Mouse (Mus musculus): Measurements from ENCODE around the gene Gm3415. TPM values are rescaled to one million over a fixed set of nuclear protein-coding genes. Genes with fewer than 3 reads are reported as not detected.
"Not testable (repeated sequence)": the region's sequence is repeated elsewhere in the genome, so short reads cannot be mapped to it uniquely, and the experiment has no call there.

Gm3415 gene
- polyA plus RNA-seq (2012; rRNA removed) = not detected in 2 replicates

DNA sequence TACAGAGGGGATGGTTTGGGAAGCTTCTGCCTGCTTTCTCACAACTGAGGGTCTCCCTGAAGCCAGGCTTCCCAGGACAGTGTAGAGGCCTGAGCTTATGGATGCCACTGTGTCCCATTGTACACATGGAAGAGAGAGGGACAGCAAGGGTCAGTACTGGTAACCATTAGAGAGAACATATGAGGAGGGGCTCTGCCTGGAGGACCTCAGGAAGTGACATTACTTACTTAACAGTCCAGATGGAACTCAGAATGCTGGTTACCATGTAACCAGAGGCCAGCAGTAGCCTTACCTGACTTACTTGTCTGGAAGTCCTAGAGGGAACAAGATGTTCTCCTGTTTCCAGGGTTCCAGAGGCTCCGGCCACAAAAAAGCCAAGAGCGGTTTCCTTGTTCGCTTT lies at the start of gene Gm3415:
TSS of gene Gm3415 (plus strand) at position 301 of the 400 bp plus-strand sequence.
- WGBS = no CpG with 5 or more reads among the region's 3 CpGs
- not testable (repeated sequence) for DNase-seq (ENCODE audit: low read depth, low spot score)

DNA sequence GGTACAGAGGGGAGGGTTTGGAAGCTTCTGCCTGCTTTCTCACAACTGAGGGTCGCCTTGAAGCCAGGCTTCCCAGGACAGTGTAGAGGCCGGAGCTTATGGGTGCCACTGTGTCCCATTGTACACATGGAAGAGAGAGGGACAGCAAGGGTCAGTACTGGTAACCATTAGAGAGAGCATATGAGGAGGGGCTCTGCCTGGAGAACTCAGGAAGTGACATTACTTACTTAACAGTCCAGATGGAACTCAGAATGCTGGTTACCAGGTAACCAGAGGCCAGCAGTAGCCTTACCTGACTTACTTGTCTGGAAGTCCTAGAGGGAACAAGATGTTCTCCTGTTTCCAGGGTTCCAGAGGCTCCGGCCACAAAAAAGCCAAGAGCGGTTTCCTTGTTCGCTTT lies 42.1 kb upstream of the Gm3415 start, which contains the start of gene Gm3402:
TSS of gene Gm3402 (plus strand) at position 301 of the 400 bp plus-strand sequence.
- 89% methylated on average over 2 of the region's 5 CpGs for whole genome bisulfite sequencing

DNA sequence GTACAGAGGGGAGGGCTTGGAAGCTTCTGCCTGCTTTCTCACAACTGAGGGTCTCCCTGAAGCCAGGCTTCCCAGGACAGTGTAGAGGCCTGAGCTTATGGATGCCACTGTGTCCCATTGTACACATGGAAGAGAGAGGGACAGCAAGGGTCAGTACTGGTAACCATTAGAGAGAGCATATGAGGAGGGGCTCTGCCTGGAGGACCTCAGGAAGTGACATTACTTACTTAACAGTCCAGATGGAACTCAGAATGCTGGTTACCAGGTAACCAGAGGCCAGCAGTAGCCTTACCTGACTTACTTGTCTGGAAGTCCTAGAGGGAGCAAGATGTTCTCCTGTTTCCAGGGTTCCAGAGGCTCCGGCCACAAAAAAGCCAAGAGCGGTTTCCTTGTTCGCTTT lies 30.4 kb upstream of the Gm3415 start, which contains the start of gene Gm3404:
TSS of gene Gm3404 (plus strand) at position 301 of the 400 bp plus-strand sequence.
- WGBS = 85% methylated on average over 3 of the region's 3 CpGs

More for the DNA sequence above, 42.1 kb upstream of the Gm3415 start, which contains the start of gene Gm3402:
- not testable (repeated sequence) for DNase-seq (ENCODE audit: low read depth, low spot score)

DNA sequence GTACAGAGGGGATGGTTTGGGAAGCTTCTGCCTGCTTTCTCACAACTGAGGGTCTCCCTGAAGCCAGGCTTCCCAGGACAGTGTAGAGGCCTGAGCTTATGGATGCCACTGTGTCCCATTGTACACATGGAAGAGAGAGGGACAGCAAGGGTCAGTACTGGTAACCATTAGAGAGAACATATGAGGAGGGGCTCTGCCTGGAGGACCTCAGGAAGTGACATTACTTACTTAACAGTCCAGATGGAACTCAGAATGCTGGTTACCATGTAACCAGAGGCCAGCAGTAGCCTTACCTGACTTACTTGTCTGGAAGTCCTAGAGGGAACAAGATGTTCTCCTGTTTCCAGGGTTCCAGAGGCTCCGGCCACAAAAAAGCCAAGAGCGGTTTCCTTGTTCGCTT lies 18.6 kb upstream of the Gm3415 start, which contains the start of gene Gm3409:
TSS of gene Gm3409 (plus strand) at position 301 of the 400 bp plus-strand sequence.
- 94% methylated on average over 3 of the region's 3 CpGs for WGBS

More for the DNA sequence above, 30.4 kb upstream of the Gm3415 start, which contains the start of gene Gm3404:
- not testable (repeated sequence) for DNase-seq (ENCODE audit: low read depth, low spot score)

GRCm38 (mm10) chr5:146564259-146564658 lies 8.3 kb downstream of the Gm3415 start:
- 81% methylated on average over 1 of the region's 1 CpGs for WGBS
- DNase-seq (ENCODE audit: low read depth, low spot score) = no peak

More for the DNA sequence above, 18.6 kb upstream of the Gm3415 start, which contains the start of gene Gm3409:
- not testable (repeated sequence) for DNase-seq (ENCODE audit: low read depth, low spot score)

GRCm38 (mm10) chr5:146567054-146567453 lies 11.1 kb downstream of the Gm3415 start:
- 58% methylated on average over 4 of the region's 4 CpGs for WGBS
- DNase-seq (ENCODE audit: low read depth, low spot score) = no peak

- 81% methylated on average over 6 of the region's 6 CpGs for WGBS
- not testable (repeated sequence) for DNase-seq (ENCODE audit: low read depth, low spot score)
Measured at GRCm38 (mm10) chr5:146570179-146570578, 14.2 kb downstream of the Gm3415 start.

DNA sequence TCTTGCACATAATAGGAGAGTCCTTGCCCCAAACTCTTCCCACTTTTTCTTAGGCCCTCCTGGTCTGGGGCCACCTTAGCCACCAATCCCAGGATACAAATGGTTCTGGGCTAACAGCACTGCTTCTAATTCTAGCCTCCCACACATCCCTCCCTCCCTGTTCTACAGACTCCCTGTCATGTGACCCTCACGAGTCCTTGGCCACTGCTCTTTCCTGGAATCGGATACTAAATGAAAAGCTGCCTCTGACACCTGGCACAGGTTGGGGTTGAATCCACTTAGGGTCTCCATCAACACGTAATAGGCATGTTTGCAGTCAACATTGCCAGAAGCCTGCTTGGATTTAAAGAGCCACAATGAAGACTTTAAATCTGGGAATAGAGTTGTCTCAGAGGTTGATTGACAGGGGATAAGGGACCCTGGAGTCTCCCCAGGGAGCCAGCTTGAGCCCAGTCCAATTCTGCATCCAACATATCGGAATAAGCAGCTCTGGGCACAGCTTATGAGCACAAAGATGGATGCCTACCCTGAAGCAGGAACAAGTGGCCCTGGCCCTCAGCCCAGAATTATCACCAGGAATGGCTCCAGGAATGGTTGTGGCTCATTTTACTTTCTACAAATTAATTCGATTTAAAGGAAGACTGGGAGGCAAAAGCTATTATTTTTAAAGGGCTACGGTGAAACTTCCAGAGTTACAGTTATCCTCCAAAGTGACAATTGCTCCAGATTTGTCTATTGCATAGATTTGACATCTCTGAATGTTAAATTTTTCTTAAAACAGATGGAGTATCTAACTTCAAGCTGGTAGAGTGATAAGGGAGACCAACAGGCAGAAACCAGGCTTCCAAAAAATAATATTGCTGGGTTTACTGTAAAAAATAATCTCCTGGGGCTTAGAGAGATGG lies 16.1 kb downstream of the Gm3415 start:
- 39% methylated on average over 6 of the region's 6 CpGs for WGBS
- DNase-seq (ENCODE audit: low read depth, low spot score) = not testable (repeated sequence)

- 93% methylated on average over 4 of the region's 4 CpGs for WGBS
- not testable (repeated sequence) for DNase-seq (ENCODE audit: low read depth, low spot score)
Measured at GRCm38 (mm10) chr5:146572735-146573042, 16.8 kb downstream of the Gm3415 start.

DNA sequence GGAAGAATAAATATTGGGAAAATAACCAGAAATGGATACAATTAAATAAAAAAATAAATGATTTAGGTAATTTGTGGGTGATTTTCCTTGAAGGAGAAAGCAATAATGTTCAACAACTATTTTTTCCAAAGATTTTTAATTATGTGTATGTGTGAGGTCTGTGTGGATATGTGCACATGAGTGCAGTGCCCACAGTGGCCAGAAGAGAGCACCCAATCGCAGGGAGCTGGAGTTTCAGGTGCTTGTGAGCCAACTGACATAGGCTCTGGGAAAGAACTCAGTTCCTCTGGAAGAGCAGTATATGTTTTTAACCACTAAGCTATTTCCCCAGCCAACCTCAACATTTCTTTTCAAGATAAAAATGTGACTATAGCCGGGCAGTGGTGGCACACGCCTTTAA lies 20.7 kb downstream of the Gm3415 start:
- 90% methylated on average over 3 of the region's 3 CpGs for WGBS
- no peak for DNase-seq (ENCODE audit: low read depth, low spot score)

DNA sequence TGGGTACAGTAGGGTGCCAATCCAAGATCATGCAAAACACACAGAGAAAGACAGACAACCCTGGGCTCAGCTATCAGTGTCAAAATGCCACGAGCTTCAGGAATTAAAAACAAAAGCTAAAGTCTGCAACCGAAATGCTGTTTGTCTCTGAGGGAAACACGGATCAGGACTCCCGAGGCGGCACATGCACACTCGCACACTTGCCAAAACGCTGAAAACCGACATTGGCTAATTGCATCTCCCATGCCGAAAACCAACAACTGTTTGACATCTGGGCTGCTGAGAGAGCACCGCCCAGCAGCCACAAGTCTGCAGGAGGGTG lies 28.2 kb downstream of the Gm3415 start:
- no peak for DNase-seq (ENCODE audit: low read depth, low spot score)
- WGBS = 4% methylated on average over 10 of the region's 10 CpGs

DNA sequence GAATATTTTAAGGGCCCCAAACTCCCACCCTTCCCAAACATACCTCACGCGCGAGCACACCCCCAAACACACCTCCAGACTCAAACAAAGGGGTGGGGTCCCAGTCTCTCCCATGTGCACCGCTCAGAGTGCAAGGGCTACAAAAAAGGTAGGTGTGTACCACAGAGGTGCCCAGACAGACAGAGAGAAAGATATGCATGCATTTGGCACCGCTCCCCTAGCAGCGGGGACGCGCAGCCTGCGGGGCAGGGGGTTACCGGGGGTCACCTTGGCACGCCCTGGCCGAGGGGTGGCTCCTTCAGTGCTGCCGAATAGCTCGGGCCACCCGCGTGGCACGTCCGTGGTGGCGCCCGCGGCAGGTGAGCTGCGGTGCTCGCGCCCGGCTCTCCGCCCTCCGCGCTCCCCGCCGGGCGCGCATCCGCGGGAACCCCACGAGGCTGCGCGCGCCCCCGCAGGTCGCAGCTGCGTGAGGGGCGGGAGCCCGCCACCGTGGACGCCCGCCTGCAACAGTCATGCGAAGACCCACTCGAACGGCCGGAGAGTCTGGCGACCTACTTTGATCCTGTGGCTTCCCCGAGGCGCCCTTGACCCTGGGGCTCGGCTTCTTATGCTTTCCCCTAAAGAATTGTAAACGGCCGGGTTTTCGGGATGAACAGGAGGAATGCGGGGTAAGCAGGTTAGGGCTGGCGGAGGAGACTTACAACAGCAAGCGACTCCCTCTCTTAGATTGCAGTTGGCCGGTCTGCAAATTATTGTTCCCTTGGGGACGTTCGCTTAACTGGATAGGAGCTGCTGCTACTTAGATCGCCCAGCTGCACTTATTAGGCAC lies 28.8 kb downstream of the Gm3415 start, which contains the start of gene Gpr12:
TSS of gene Gpr12 (minus strand) at position 762 of the 829 bp plus-strand sequence.
- 1% methylated on average over 64 of the region's 64 CpGs for WGBS
- DNase-seq (ENCODE audit: low read depth, low spot score) = no peak

DNA sequence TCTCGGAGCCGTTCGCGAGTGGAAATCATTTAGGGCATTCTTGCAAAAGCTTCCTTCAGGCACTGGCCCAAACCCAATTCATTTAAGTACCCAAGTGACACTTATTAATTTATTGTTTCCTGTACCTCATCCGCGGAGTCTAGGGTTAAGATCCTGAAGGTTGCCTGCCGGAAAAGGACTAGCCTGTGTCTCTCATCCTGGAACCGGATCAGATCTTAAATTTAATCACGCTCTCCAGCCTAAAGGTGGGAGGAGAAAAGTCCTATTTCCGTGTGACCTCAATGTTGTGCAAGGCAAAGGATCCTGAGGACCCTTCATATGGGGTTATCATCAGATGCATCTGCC lies 29.3 kb downstream of the Gm3415 start:
- DNase-seq (ENCODE audit: low read depth, low spot score) = no peak
- WGBS = 7% methylated on average over 10 of the region's 10 CpGs

DNA sequence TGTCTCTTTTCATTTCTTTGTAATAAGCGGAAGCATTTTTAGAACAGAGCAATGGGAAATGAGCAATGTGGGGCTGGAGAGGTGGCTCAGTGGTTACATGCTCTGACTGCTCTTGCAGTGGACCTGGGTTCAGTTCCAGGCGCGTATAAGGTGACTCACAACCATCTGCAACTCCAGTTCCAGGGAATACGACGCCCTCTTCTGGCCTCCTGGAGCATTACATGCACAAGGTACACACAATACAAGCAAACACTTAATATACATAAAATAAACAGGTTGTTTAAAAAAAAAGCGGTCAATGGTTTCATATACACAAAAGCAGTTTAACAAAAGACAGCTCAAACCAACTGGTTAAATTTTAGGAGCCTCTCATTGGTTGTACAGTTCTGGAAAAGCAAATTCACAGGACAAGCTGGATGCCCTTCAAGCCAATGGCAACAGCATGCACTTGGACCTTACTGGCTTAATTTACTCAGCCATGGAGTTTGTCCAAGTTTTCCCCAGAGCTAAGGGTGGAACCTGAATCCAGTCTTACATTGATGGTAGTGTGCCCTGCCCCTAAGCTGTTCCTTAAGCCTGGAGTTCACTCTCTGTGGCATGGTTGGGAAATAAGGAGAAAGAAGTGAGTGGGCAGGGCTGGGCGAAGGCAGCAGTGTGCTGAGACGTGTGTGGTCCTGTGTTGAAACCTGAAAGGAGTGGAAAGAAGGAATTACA lies 30.6 kb downstream of the Gm3415 start:
- DNase-seq (ENCODE audit: low read depth, low spot score) = no peak
- WGBS = 71% methylated on average over 8 of the region's 8 CpGs

GRCm38 (mm10) chr5:146590987-146591386 lies 35.1 kb downstream of the Gm3415 start:
- no peak for DNase-seq (ENCODE audit: low read depth, low spot score)
- 27% methylated on average over 4 of the region's 4 CpGs for WGBS

DNA sequence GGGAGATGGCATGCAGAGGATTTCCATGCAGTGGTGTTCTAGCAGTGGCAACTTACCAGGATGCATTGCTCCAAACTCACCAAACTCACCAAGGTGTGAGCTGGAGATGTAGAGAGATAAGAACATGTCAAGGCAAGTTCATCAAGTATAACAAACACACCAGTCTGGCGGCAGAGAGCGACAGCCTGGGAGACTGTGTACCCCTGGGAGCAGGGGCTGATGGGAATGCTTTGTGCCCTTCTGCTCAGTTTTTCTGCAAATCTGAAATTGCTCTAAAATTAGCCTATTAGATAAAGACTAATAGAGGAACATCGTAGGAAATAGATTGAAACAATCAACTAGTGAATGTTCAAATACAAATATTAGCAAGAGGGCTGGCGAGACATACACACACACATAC lies 35.7 kb downstream of the Gm3415 start:
- no peak for DNase-seq (ENCODE audit: low read depth, low spot score)
- 86% methylated on average over 4 of the region's 4 CpGs for WGBS

GRCm38 (mm10) chr5:146592580-146592979 lies 36.6 kb downstream of the Gm3415 start:
- WGBS = 62% methylated on average over 5 of the region's 5 CpGs

DNA sequence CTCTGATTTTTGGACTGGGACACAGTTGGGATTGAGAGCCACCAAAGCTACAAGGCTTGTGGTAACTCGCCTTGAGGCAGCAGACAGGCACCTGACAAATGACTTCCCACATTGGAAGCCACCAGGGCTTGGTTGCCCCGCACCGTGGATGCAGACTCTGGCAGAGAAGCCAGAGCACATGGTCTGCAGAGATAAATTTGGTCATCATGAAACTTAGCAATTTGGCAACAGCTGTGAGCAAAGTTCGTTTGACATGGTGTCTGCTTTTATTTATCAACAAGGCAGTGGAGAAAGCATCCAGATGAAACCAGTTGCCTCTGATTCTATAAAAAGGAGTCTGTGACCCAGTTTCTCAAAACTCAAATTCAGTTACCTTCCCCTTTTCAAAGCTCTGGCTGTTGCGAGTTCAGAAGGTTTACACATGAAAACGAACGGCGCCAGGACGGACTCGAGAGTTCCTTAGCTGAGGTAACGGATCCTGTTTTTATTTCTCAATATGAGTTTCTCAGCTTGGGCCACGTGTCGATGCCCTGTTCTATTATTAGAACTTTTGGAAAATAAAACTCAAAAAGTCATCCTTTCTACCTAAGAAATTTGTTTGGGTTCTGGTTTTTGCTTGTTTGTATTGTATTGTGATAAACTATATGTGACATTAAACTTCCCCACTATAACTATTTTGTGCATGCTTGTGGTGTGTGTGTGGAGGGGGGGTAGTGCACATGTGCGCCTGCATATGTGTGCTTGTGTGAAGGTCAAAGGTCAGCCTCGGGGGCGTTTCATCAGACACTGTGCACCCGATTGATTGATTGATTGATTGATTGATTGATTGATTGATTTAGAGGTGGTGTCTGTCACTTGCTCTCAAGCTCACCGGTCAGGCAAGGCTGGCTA lies 40.9 kb downstream of the Gm3415 start:
- WGBS = 60% methylated on average over 18 of the region's 18 CpGs
- DNase-seq (ENCODE audit: low read depth, low spot score) = no peak

More at GRCm38 (mm10) chr5:146592580-146592979, 36.6 kb downstream of the Gm3415 start:
- DNase-seq (ENCODE audit: low read depth, low spot score) = no peak

GRCm38 (mm10) chr5:146597503-146597874 lies 41.6 kb downstream of the Gm3415 start:
- 85% methylated on average over 10 of the region's 10 CpGs for WGBS
- DNase-seq (ENCODE audit: low read depth, low spot score) = no peak
